Comparison of ENCODE assay signal across 16 mouse cellular contexts in genomic region chr17:45101064-45101463, GRCm38 (mm10).
"Had no signal": no experiment of that assay in that cellular context is flagged by ENCODE, and none has a peak within 500 bp of the region (broad histone marks: within the 10 kb centered on the region; RNA-seq: fewer than 3 reads in every experiment).

No protein-coding gene starts in this region.

- H3K9ac ChIP-seq: limb, embryonic 13.5 days had no signal

- H3K27me3 ChIP-seq: limb, embryonic 13.5 days had no signal

- H3K4me3 ChIP-seq: limb, embryonic 10.5 days; limb, embryonic 13.5 days; megakaryocyte, embryonic 14.5 days had no signal

- H3K4me2 ChIP-seq: limb, embryonic 13.5 days; midbrain, embryonic 11.5 days had no signal

- DNase-seq: kidney, adult 18-20 months; kidney, adult 9 months; kidney, postnatal 14 days; kidney, postnatal 4 days; lung, adult 2 months; lung, postnatal 14 days; midbrain, embryonic 14.5 days; right cerebral cortex, postnatal 25 days; thymus, adult 18-20 months; thymus, postnatal 36 days had no signal

- H3K27ac ChIP-seq: limb, embryonic 10.5 days; limb, embryonic 13.5 days; macrophage had no signal

- H3K9me3 ChIP-seq: limb, embryonic 10.5 days; limb, embryonic 13.5 days; megakaryocyte, embryonic 14.5 days had no signal

- ATAC-seq: intestine, embryonic 16.5 days had no signal

- H3K4me1 ChIP-seq: limb, embryonic 10.5 days; limb, embryonic 13.5 days had no signal

- H3K36me3 ChIP-seq: limb, embryonic 10.5 days; limb, embryonic 13.5 days had no signal
